In genomic region chr4:44073799-44074198, GRCm38 (mm10) we compare ENCODE assay signal across 25 mouse cellular contexts. TPM values are rescaled to one million over a fixed set of nuclear protein-coding genes. Genes with fewer than 3 reads are reported as not detected.
DNase-seq lines count a peak whose midpoint lies in the region; ATAC-seq and TF ChIP-seq lines count a peak whose summit lies in the region.
"Had no signal": no experiment of that assay in that cellular context is flagged by ENCODE, and none has a peak within 500 bp of the region (broad histone marks: within the 10 kb centered on the region; RNA-seq: fewer than 3 reads in every experiment).

No protein-coding gene starts in this region.

- no peak for TF ChIP-seq CTCF in layer of hippocampus, adult 2 months (conservative IDR thresholded peaks at IDR 0.05)

- peaks cover 59% of the 10 kb centered on the region for H3K4me1 ChIP-seq in liver, embryonic 15.5 days (replicated peaks)
- peaks cover 14% of the 10 kb centered on the region for H3K4me1 ChIP-seq in hindbrain, embryonic 12.5 days

- intact Hi-C loops in heart, postnatal 10 days (cut with DNase I) = no loop called here
- intact Hi-C loops in heart, postnatal 25 days (cut with DNase I) = loop anchor here (5.0 kb wide), 1 partner anchor 159 kb away; the partner anchor contains the start of gene Rnf38

- H3K9ac ChIP-seq in liver, embryonic 15.5 days = no peak overlapping the region
- no peak overlapping the region for H3K9ac ChIP-seq in hindbrain, embryonic 12.5 days
- H3K9ac ChIP-seq: neural tube, embryonic 15.5 days had no signal

- H3K36me3 ChIP-seq in liver, embryonic 15.5 days (replicated peaks) = no peaks in the 10 kb centered on the region
- no peaks in the 10 kb centered on the region for H3K36me3 ChIP-seq in hindbrain, embryonic 12.5 days
- H3K36me3 ChIP-seq: forebrain, embryonic 10.5 days; heart, embryonic 13.5 days; limb, embryonic 10.5 days; neural tube, embryonic 15.5 days had no signal

- H3K27me3 ChIP-seq in liver, embryonic 15.5 days = no peaks in the 10 kb centered on the region
- no peaks in the 10 kb centered on the region for H3K27me3 ChIP-seq in hindbrain, embryonic 12.5 days
- H3K27me3 ChIP-seq: heart, embryonic 13.5 days; neural tube, embryonic 15.5 days had no signal

- WGBS in liver, embryonic 15.5 days (ENCODE audit: insufficient replicate concordance) = 69% methylated on average over 3 of the region's 3 CpGs
- WGBS in hindbrain, embryonic 12.5 days = 88% methylated on average over 3 of the region's 3 CpGs

- H3K4me2 ChIP-seq in liver, embryonic 15.5 days = peak overlapping the region; percentile 94; the same call in 1 of the 2 replicates
- H3K4me2 ChIP-seq in hindbrain, embryonic 12.5 days (replicated peaks) = no peak overlapping the region

- no peak overlapping the region for H3K4me3 ChIP-seq in liver, embryonic 15.5 days (replicated peaks)
- no peak overlapping the region for H3K4me3 ChIP-seq in layer of hippocampus, adult 2 months
- no peak overlapping the region for H3K4me3 ChIP-seq in hindbrain, embryonic 12.5 days
- H3K4me3 ChIP-seq: heart, adult 2 months had no signal

- ATAC-seq in liver, embryonic 15.5 days (ENCODE audit: insufficient read depth) = no peak
- ATAC-seq in hindbrain, embryonic 12.5 days (ENCODE audit: low FRiP score) = no peak
- ATAC-seq: forebrain, embryonic 16.5 days; hindbrain, embryonic 16.5 days had no signal

- H3K27ac ChIP-seq in liver, embryonic 15.5 days (replicated peaks) = peak overlapping the region; percentile 88
- H3K27ac ChIP-seq in layer of hippocampus, adult 2 months = no peak overlapping the region
- no peak overlapping the region for H3K27ac ChIP-seq in hindbrain, embryonic 12.5 days
- H3K27ac ChIP-seq: forebrain, embryonic 10.5 days; limb, embryonic 10.5 days had no signal

- DNase-seq in heart, adult 11 months = peak; percentile 41
- no peak for DNase-seq in heart, postnatal 10 days
- peak; percentile 51 for DNase-seq in thymus, postnatal 0 days (ENCODE audit: low spot score)
- no peak for DNase-seq in thymus, postnatal 4 days
- no peak for DNase-seq in layer of hippocampus, adult 2 months (ENCODE audit: low spot score in 2 of 2)
- DNase-seq in heart, postnatal 25 days (ENCODE audit: low spot score) = no peak
- DNase-seq: adrenal gland, postnatal 36 days; cerebellum, adult 11-12 months; cerebellum, postnatal 10 days; gastrocnemius, postnatal 14 days; heart, adult 2 months; kidney, adult 2 months; kidney, postnatal 10 days; lung, adult 18-20 months; lung, postnatal 10 days; right cerebral cortex, adult 18-20 months; thymus, postnatal 25 days had no signal

- H3K9me3 ChIP-seq in liver, embryonic 15.5 days (replicated peaks) = no peaks in the 10 kb centered on the region
- H3K9me3 ChIP-seq in hindbrain, embryonic 12.5 days (replicated peaks) = no peaks in the 10 kb centered on the region
- H3K9me3 ChIP-seq: forebrain, embryonic 10.5 days; heart, embryonic 13.5 days; limb, embryonic 10.5 days; neural tube, embryonic 15.5 days had no signal

RNA-seq across cellular contexts. Expression of gene Gne, which starts 10.2 kb away (rescaled TPM):
- 10 to 100 TPM; 33.7 to 38.5 TPM for total RNA-seq in heart, postnatal 10 days (2021)
- polyA plus RNA-seq in thymus, postnatal 0 days (2015; fragmentation: Nextera tagmentation; extraction: Ambion mirVana) = 33.8 and 39.2 TPM in 2 replicates
- polyA plus RNA-seq in liver, embryonic 15.5 days (2015; fragmentation: Nextera tagmentation; extraction: Ambion mirVana) = 30.8 and 31.7 TPM in 2 replicates
- total RNA-seq in layer of hippocampus, adult 2 months (2021) = 10 to 100 TPM; 47.4 to 53.1 TPM
- 24.6 and 28.2 TPM in 2 replicates for polyA plus RNA-seq in hindbrain, embryonic 12.5 days (2016; fragmentation: Nextera tagmentation; extraction: Ambion mirVana)
- total RNA-seq in heart, postnatal 25 days (2021) = 10 to 100 TPM; 25.7 to 28.7 TPM

Comparison
In these comparisons a context has a peak if more than half of its experiments do, and no peak if none do; other contexts are left out.
1. DNase-seq: peak in heart, adult 11 months (single experiment) and thymus, postnatal 0 days (single experiment); none in heart, postnatal 10 days (0 of 2), thymus, postnatal 4 days (single experiment), layer of hippocampus, adult 2 months (0 of 2) and heart, postnatal 25 days (single experiment).